Comparison of ENCODE assay signal across 11 mouse cellular contexts in the genomic region with DNA sequence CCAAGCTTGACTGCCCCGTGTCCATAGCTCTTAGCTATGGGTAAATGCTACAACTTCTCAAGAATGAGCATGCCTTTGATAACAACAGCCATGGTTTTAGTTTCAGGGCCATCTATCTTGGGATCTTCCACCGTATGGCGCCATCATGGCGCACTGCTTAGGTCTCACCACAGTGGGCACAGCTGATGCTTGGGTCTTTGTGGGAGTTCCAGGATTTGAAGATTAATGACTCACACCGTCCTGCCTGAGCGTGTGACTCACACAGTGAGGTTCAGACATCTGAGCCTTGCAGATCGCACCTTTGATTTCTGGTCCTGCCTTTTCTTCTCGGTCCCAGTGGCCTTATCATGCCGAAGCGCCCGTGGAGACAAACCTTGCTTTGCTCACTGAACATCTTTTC. TPM values are rescaled to one million over a fixed set of nuclear protein-coding genes. Genes with fewer than 3 reads are reported as not detected.
A peak's percentile ranks its signal among the peaks of the same experiment; 100 is the strongest.
DNase-seq lines count a peak whose midpoint lies in the region; ATAC-seq and TF ChIP-seq lines count a peak whose summit lies in the region.
"Had no signal": no experiment of that assay in that cellular context is flagged by ENCODE, and none has a peak within 500 bp of the region (broad histone marks: within the 10 kb centered on the region; RNA-seq: fewer than 3 reads in every experiment).

No protein-coding gene starts in this region.

- H3K27me3 ChIP-seq in heart, adult 2 months (ENCODE audit: control insufficient read depth, insufficient read depth, low read length) = no peaks in the 10 kb centered on the region
- H3K27me3 ChIP-seq in heart, embryonic 12.5 days (replicated peaks) = no peaks in the 10 kb centered on the region
- no peaks in the 10 kb centered on the region for H3K27me3 ChIP-seq in lung, embryonic 14.5 days (ENCODE audit: insufficient read depth, low read length)

- TF ChIP-seq EP300 in heart, adult 2 months (IDR thresholded peaks at IDR 0.05; ENCODE audit: insufficient read depth, low read depth, low read length) = no peak

- no peak for TF ChIP-seq POLR2A in heart, adult 2 months (IDR thresholded peaks at IDR 0.05; ENCODE audit: insufficient read depth, low read depth, low read length)

- no peak for DNase-seq in heart, adult 2 months
- no peak for DNase-seq in lung, embryonic 14.5 days
- DNase-seq in lung, postnatal 14 days = no peak
- peak; percentile 62 for DNase-seq in naive thymus-derived CD4-positive, alpha-beta T cell, adult 2 months (ENCODE audit: low read depth)
- DNase-seq in thymus, postnatal 10 days (ENCODE audit: low spot score in 2 of 2) = no peak
- no peak for DNase-seq in frontal cortex, postnatal 14 days (ENCODE audit: low spot score in 2 of 2)
- DNase-seq: embryo, embryonic 11 days; thymus, adult 2 months had no signal

- peaks cover 3% of the 10 kb centered on the region; the same call in 1 of the 2 replicates for H3K79me2 ChIP-seq in heart, adult 2 months (replicated peaks; ENCODE audit: control insufficient read depth, insufficient read depth, low read length)

- no peaks in the 10 kb centered on the region for H3K36me3 ChIP-seq in heart, adult 2 months (ENCODE audit: control insufficient read depth, insufficient read depth, low read length)
- H3K36me3 ChIP-seq in heart, embryonic 12.5 days = peaks cover 4% of the 10 kb centered on the region
- no peaks in the 10 kb centered on the region for H3K36me3 ChIP-seq in lung, embryonic 14.5 days (ENCODE audit: insufficient read depth)

- ATAC-seq in heart, embryonic 12.5 days (ENCODE audit: insufficient number of reproducible peaks, low FRiP score) = no peak
- peak; percentile 32; the same call in 1 of the 2 replicates for ATAC-seq in lung, embryonic 14.5 days (ENCODE audit: insufficient read depth)
- peak; percentile 12 for ATAC-seq in activated CD4-positive, CD25-positive, alpha-beta regulatory T cell, adult 4 months

- H3K9ac ChIP-seq in heart, adult 2 months (ENCODE audit: low read depth, low read length) = no peak overlapping the region
- H3K9ac ChIP-seq in heart, embryonic 12.5 days = no peak overlapping the region
- H3K9ac ChIP-seq in lung, embryonic 14.5 days = no peak overlapping the region

- peaks cover 15% of the 10 kb centered on the region; the same call in 1 of the 2 replicates for H3K4me1 ChIP-seq in heart, adult 2 months (ENCODE audit: control insufficient read depth, insufficient read depth, low read length)
- peaks cover 33% of the 10 kb centered on the region for H3K4me1 ChIP-seq in heart, embryonic 12.5 days (replicated peaks)
- 0 out of 2 replicates have a peak, but pooled peaks cover 3% of the 10 kb centered on the region for H3K4me1 ChIP-seq in lung, embryonic 14.5 days (ENCODE audit: insufficient read depth)

- no peak for TF ChIP-seq CTCF in heart, adult 2 months (IDR thresholded peaks at IDR 0.05)
- TF ChIP-seq CTCF in lung, embryonic 14.5 days (IDR thresholded peaks at IDR 0.05; ENCODE audit: low read depth) = no peak

- no peak overlapping the region for H3K4me3 ChIP-seq in heart, adult 2 months
- H3K4me3 ChIP-seq in heart, embryonic 12.5 days = no peak overlapping the region
- H3K4me3 ChIP-seq in lung, embryonic 14.5 days (ENCODE audit: low read depth, low read length) = no peak overlapping the region
- H3K4me3 ChIP-seq: forebrain, embryonic 10.5 days had no signal

- H3K4me2 ChIP-seq in heart, embryonic 12.5 days = no peak overlapping the region
- no peak overlapping the region for H3K4me2 ChIP-seq in lung, embryonic 14.5 days

- intact Hi-C loops in heart, adult 2 months (cut with DNase I) = no loop called here

- peak overlapping the region; percentile 31; the same call in 1 of the 2 replicates for H3K27ac ChIP-seq in heart, adult 2 months
- no peak overlapping the region for H3K27ac ChIP-seq in heart, embryonic 12.5 days (ENCODE audit: poor library complexity, severe bottlenecking)
- peak overlapping the region; percentile 71 for H3K27ac ChIP-seq in lung, embryonic 14.5 days (ENCODE audit: low read depth)
- H3K27ac ChIP-seq: forebrain, embryonic 10.5 days had no signal

- 0 out of 2 replicates have a peak, but pooled peaks cover 7% of the 10 kb centered on the region for H3K9me3 ChIP-seq in heart, embryonic 12.5 days (replicated peaks)
- no peaks in the 10 kb centered on the region for H3K9me3 ChIP-seq in lung, embryonic 14.5 days (ENCODE audit: low read depth, low read length)

- WGBS in heart, adult 2 months = 77% methylated on average over 11 of the region's 11 CpGs
- WGBS in heart, embryonic 12.5 days = 68% methylated on average over 11 of the region's 11 CpGs
- 45% methylated on average over 11 of the region's 11 CpGs for WGBS in lung, embryonic 14.5 days

RNA-seq across cellular contexts. Expression of a gene that starts 39.7 kb away (rescaled TPM):
- 10 to 100 TPM; 35.2 to 42.9 TPM for total RNA-seq in heart, adult 2 months (2021)
- polyA plus RNA-seq in heart, adult 2 months (2012; rRNA removed) = 3.7 and 8.8 TPM in 2 replicates
- 77.9 and 80.9 TPM in 2 replicates for polyA plus RNA-seq in heart, embryonic 12.5 days (2016; fragmentation: Nextera tagmentation; extraction: Ambion mirVana)
- polyA plus RNA-seq in lung, embryonic 14.5 days (2014; fragmentation: Nextera tagmentation; extraction: Ambion mirVana) = 66.8 and 67.2 TPM in 2 replicates
- 10 to 100 TPM; 18.2 to 20.1 TPM for polyA plus RNA-seq in activated CD4-positive, CD25-positive, alpha-beta regulatory T cell, adult 4 months (2017; shearing (Covaris generic))
